8 mouse cellular contexts compared by ENCODE assay signal in the genomic region with DNA sequence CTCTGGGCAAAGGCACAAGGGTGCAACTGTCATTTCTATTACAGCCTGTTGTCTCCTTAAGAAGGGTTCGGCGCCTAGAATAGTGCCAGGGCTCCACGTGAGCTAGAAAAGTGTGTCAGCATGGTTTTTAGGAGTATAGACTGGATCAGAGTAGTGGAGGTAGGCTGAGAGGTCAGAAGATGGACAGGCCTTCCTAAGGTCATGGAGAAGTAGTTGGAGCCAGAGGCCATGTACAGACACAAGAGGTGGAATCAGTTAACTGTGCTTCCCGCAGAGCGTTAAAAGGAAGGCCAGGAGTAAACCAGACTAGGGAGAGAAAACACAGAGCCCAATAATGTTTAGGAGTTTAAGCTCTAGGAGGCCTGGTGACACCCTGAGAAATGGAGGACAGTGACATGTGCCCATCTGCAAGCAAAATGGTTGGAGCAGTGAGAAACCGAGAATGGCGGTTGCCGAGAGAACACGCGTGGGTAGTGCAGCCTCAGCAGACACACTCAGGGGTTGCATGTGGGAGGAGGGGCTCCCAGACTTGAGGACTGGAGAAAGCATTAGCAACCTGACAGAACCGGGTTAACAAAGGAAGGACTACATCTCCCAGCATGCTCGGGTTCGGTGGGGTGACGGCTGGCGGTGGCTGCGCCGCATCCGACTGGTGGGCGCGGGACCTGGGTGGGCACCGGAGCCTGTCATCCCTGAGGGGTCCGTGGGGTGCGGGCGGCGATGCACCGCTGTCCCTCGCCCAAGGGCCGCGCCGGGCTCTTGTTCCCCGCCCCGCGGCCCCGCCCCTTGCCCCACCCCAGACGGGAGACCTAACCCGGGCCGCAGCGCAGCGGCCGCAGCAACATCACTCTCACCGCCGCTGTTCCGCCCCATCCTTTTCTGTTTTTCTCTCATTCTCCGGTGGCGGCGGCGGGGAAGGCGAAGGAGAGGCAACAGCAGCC. TPM values are rescaled to one million over a fixed set of nuclear protein-coding genes. Genes with fewer than 3 reads are reported as not detected.
DNase-seq lines count a peak whose midpoint lies in the region; ATAC-seq and TF ChIP-seq lines count a peak whose summit lies in the region.

Gene Kif3c, plus strand, starts transcription at position 625 of the 941 bp plus-strand sequence.

- peak; percentile 93 for ATAC-seq in hindbrain, postnatal 0 days

- H3K27ac ChIP-seq in gastrocnemius, adult 2 months = peak within 1 kb of the TSS; percentile 83
- H3K27ac ChIP-seq in hindbrain, postnatal 0 days = peak within 1 kb of the TSS; percentile 90

- WGBS in hindbrain, postnatal 0 days = 6% methylated on average over 48 of the region's 48 CpGs

- peak within 1 kb of the TSS; percentile 95 for H3K4me2 ChIP-seq in hindbrain, postnatal 0 days (ENCODE audit: low read depth, low read length)

- H3K9ac ChIP-seq in hindbrain, postnatal 0 days (replicated peaks; ENCODE audit: low read length) = peak within 1 kb of the TSS; percentile 94

- peaks cover 30% of the 10 kb centered on the region for H3K4me1 ChIP-seq in hindbrain, postnatal 0 days (ENCODE audit: insufficient read depth, low read length)

- H3K4me3 ChIP-seq in gastrocnemius, adult 2 months = peak within 1 kb of the TSS; percentile 79
- H3K4me3 ChIP-seq in hindbrain, postnatal 0 days (ENCODE audit: low read length) = peak within 1 kb of the TSS; percentile 64

- H3K36me3 ChIP-seq in hindbrain, postnatal 0 days (ENCODE audit: insufficient read depth, low read length) = no peaks in the 10 kb centered on the region; the same call in 1 of the 2 replicates

- intact Hi-C loops in gastrocnemius, adult 2 months (cut with DNase I) = no loop called here

- H3K27me3 ChIP-seq in hindbrain, postnatal 0 days (ENCODE audit: insufficient read depth, low read length) = no peaks in the 10 kb centered on the region

- no peak for TF ChIP-seq CTCF in gastrocnemius, adult 2 months (IDR thresholded peaks at IDR 0.05)
- TF ChIP-seq CTCF in hindbrain, postnatal 0 days (IDR thresholded peaks at IDR 0.05; ENCODE audit: low read depth) = no peak

- H3K9me3 ChIP-seq in hindbrain, postnatal 0 days (ENCODE audit: low read length) = no peaks in the 10 kb centered on the region

- peak; percentile 74 for DNase-seq in R1 (ENCODE audit: low read depth, low spot score)
- peak; percentile 57 to 83 for DNase-seq in cerebellum, postnatal 4 days (ENCODE audit: low spot score in 2 of 2)
- DNase-seq in gastrocnemius, adult 2 months = peak; percentile 77
- peak; percentile 95 for DNase-seq in hindbrain, postnatal 0 days (ENCODE audit: low spot score)
- DNase-seq in left cerebral cortex, adult 18-20 months (ENCODE audit: low spot score in 2 of 2) = peak; percentile 85 to 92
- DNase-seq in lung, postnatal 4 days = peak; percentile 75 to 80
- DNase-seq in retina, postnatal 7 days (ENCODE audit: low read depth, low spot score) = peak; percentile 58
- peak; percentile 59 for DNase-seq in urinary bladder, postnatal 25 days (ENCODE audit: low spot score)

RNA-seq across cellular contexts. Expression of gene Kif3c, which starts in this region (rescaled TPM):
- total RNA-seq in gastrocnemius, adult 2 months (2021) = 10 to 100 TPM; 20.7 to 24.1 TPM
- total RNA-seq in hindbrain, postnatal 0 days (2014; rRNA removed) = 142 and 150 TPM in 2 replicates
- 56.0 and 58.5 TPM in 2 replicates for polyA plus RNA-seq in hindbrain, postnatal 0 days (2015; fragmentation: Nextera tagmentation; extraction: Ambion mirVana)
- total RNA-seq in left cerebral cortex, adult 18-20 months (2021) = 100 to 1,000 TPM; 176 to 177 TPM

Comparison
In these comparisons a context has a peak if more than half of its experiments do, and no peak if none do; other contexts are left out.
1. Peak in every context shown above with its lines: DNase-seq, ATAC-seq, H3K4me3 ChIP-seq and H3K27ac ChIP-seq.